ENCODE assay signal across 7 mouse cellular contexts in the genomic region with DNA sequence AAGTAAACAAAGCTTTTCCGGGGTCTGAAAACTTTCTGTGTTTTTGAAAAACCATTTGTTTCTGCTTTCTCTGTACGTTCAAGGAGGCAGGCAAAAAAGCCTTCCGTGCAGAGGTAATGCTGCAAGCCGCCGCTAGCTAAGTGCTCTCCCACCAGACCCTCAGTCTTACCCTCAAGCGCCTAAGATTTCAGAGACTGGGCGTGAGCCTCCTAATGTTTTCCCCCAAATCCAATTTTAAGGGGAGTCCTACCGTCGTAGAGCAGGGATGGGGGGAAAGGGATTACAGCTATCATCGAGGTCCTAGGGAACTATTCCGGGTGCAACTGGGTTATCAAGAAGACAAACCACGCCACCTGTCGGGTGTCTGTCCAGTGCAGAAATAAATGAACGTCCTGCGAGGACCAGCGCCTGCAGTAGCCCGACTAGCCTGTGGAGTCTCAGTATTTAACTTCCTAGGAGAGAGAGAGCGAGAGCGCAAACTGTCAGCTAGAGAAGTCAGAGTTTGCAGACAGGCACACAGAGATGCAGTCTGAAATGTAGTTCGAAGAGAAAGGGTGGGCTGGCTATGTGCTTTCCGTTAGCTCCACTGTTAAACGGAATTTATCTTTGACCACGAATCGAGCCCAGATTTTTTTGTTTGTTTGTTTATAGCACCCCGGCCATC. TPM values are rescaled to one million over a fixed set of nuclear protein-coding genes. Genes with fewer than 3 reads are reported as not detected.
A peak's percentile ranks its signal among the peaks of the same experiment; 100 is the strongest.
DNase-seq lines count a peak whose midpoint lies in the region; ATAC-seq lines count a peak whose summit lies in the region.

No protein-coding gene starts in this region.

- no peak overlapping the region for H3K27ac ChIP-seq in intestine, embryonic 16.5 days (ENCODE audit: low read length)
- H3K27ac ChIP-seq in limb, embryonic 13.5 days, result peak overlapping the region; percentile 83; the same call in 1 of the 2 replicates
- H3K27ac ChIP-seq in midbrain, embryonic 15.5 days, result 0 out of 2 replicates have a peak overlapping the region, but pooled peaks have one; percentile 14

- ATAC-seq in intestine, embryonic 16.5 days, result peak; percentile 94
- peak; percentile 82 for ATAC-seq in limb, embryonic 13.5 days (ENCODE audit: low FRiP score, low read depth)
- peak; percentile 88 for ATAC-seq in midbrain, embryonic 15.5 days (replicated peaks)

- peak overlapping the region; percentile 98 for H3K4me2 ChIP-seq in intestine, embryonic 16.5 days (ENCODE audit: low read depth, low read length)
- peak overlapping the region; percentile 89 for H3K4me2 ChIP-seq in limb, embryonic 13.5 days (replicated peaks)
- H3K4me2 ChIP-seq in midbrain, embryonic 15.5 days, result peak overlapping the region; percentile 72

- WGBS in intestine, embryonic 16.5 days, result under 1% methylated on average over 25 of the region's 25 CpGs
- under 1% methylated on average over 25 of the region's 25 CpGs for WGBS in limb, embryonic 13.5 days
- WGBS in midbrain, embryonic 15.5 days, result 0% methylated on average over 25 of the region's 25 CpGs

- H3K36me3 ChIP-seq in intestine, embryonic 16.5 days (ENCODE audit: control insufficient read depth, insufficient read depth, low read length), result no peaks in the 10 kb centered on the region
- H3K36me3 ChIP-seq in limb, embryonic 13.5 days, result no peaks in the 10 kb centered on the region
- H3K36me3 ChIP-seq in midbrain, embryonic 15.5 days (replicated peaks), result no peaks in the 10 kb centered on the region

- H3K9me3 ChIP-seq in intestine, embryonic 16.5 days (ENCODE audit: control insufficient read depth, low read length), result no peaks in the 10 kb centered on the region
- no peaks in the 10 kb centered on the region for H3K9me3 ChIP-seq in limb, embryonic 13.5 days
- no peaks in the 10 kb centered on the region for H3K9me3 ChIP-seq in midbrain, embryonic 15.5 days

- peaks cover 5% of the 10 kb centered on the region for H3K4me1 ChIP-seq in intestine, embryonic 16.5 days (ENCODE audit: control insufficient read depth, insufficient read depth, low read length)
- peaks cover 43% of the 10 kb centered on the region for H3K4me1 ChIP-seq in limb, embryonic 13.5 days
- H3K4me1 ChIP-seq in midbrain, embryonic 15.5 days, result peaks cover 13% of the 10 kb centered on the region

- DNase-seq in adrenal gland, adult 2 months, result peak; percentile 90
- peak; percentile 92 for DNase-seq in embryo, embryonic 10.5 days (ENCODE audit: low spot score)
- DNase-seq in gastrocnemius, postnatal 4 days (ENCODE audit: low spot score in 2 of 2), result peak; percentile 41 to 70
- peak; percentile 37 to 69 for DNase-seq in spleen, adult 18-20 months

- H3K27me3 ChIP-seq in intestine, embryonic 16.5 days (replicated peaks; ENCODE audit: control insufficient read depth, insufficient read depth, low read length), result peaks cover 8% of the 10 kb centered on the region; the same call in 1 of the 2 replicates
- H3K27me3 ChIP-seq in limb, embryonic 13.5 days, result no peaks in the 10 kb centered on the region
- H3K27me3 ChIP-seq in midbrain, embryonic 15.5 days (replicated peaks), result peaks cover 8% of the 10 kb centered on the region

- H3K4me3 ChIP-seq in intestine, embryonic 16.5 days (ENCODE audit: low read length), result peak overlapping the region; percentile 60
- peak overlapping the region; percentile 58 for H3K4me3 ChIP-seq in limb, embryonic 13.5 days
- peak overlapping the region; percentile 49 for H3K4me3 ChIP-seq in midbrain, embryonic 15.5 days

- peak overlapping the region; percentile 54 for H3K9ac ChIP-seq in intestine, embryonic 16.5 days (ENCODE audit: low read depth, low read length)
- peak overlapping the region; percentile 75 for H3K9ac ChIP-seq in limb, embryonic 13.5 days
- peak overlapping the region; percentile 34; the same call in 1 of the 2 replicates for H3K9ac ChIP-seq in midbrain, embryonic 15.5 days

RNA-seq across cellular contexts. Expression of gene Wif1, which starts 0.5 kb away (rescaled TPM):
- total RNA-seq in adrenal gland, adult 2 months (2021), result under 1 TPM in 1 of 2 experiments, not detected in 1; 0.24 TPM
- 0.08 and 0.20 TPM in 2 replicates for polyA plus RNA-seq in adrenal gland, adult 2 months (2012; rRNA removed)
- 10 to 100 TPM; 11.3 to 18.3 TPM for total RNA-seq in gastrocnemius, postnatal 4 days (2021)
- polyA plus RNA-seq in intestine, embryonic 16.5 days (2015; fragmentation: Nextera tagmentation; extraction: Ambion mirVana), result 0.51 and 0.57 TPM in 2 replicates
- polyA plus RNA-seq in limb, embryonic 13.5 days (2015; fragmentation: Nextera tagmentation; extraction: Ambion mirVana), result 91.3 and 119 TPM in 2 replicates
- 13.1 and 19.2 TPM in 2 replicates for polyA plus RNA-seq in midbrain, embryonic 15.5 days (2015; fragmentation: Nextera tagmentation; extraction: Ambion mirVana)

RNA-seq across cellular contexts. Expression of gene Lemd3, which starts 54.1 kb away (rescaled TPM):
- 10 to 100 TPM; 22.4 to 22.8 TPM for total RNA-seq in adrenal gland, adult 2 months (2021)
- polyA plus RNA-seq in adrenal gland, adult 2 months (2012; rRNA removed), result 8.0 and 8.3 TPM in 2 replicates
- total RNA-seq in gastrocnemius, postnatal 4 days (2021), result 10 to 100 TPM; 11.3 to 12.6 TPM
- 1.6 and 1.8 TPM in 2 replicates for polyA plus RNA-seq in intestine, embryonic 16.5 days (2015; fragmentation: Nextera tagmentation; extraction: Ambion mirVana)
- polyA plus RNA-seq in limb, embryonic 13.5 days (2015; fragmentation: Nextera tagmentation; extraction: Ambion mirVana), result 3.7 and 4.3 TPM in 2 replicates
- polyA plus RNA-seq in midbrain, embryonic 15.5 days (2015; fragmentation: Nextera tagmentation; extraction: Ambion mirVana), result 2.9 and 3.1 TPM in 2 replicates
